ENCODE assay signal across 8 mouse cellular contexts in the genomic region with DNA sequence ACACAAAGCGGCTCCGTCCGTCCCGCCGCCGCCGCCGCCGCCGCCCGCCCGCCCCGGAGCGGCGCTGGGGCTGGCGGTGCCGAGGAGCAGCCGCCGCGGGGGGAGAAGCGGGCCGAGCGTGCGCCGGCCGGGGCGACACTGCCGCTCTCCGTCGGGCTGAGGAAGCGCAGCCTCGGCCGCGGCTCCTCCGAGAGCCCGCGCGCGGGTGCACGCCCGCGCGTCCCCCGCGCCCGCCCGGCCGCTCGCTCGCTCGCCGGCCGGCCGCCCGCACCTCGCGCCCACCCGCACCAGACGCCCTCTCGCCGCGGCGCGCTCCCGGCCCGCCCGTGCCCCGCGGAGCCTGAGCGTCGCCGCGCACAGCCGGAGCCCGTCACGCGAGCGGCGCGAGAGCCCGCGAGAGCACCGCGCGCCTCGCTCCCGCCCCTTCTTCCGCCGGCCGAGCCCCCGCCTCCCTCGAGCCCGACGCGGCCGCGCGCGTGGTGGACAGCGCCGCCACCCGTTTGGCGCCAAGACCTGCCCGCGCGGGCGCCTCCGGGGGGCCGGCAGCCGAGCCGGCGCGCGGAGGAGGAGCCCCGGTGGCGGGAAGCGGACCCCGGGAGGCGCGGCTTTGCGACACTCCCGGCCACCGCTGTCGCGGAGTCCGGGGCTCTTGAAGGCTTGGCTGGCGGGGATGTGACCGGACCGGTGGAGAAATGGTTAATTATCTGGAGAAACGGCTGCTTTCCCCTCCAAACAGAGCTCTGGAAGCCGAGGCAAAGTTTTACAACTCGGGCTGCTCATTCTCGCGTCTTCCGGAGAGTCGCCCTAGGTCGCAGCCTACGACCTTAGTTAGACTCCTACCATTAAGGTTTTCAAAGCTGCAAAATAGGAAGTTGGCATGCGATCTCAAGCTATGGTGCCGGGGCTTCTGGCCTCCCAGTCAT. TPM values are rescaled to one million over a fixed set of nuclear protein-coding genes. Genes with fewer than 3 reads are reported as not detected.
DNase-seq lines count a peak whose midpoint lies in the region; ATAC-seq and TF ChIP-seq lines count a peak whose summit lies in the region.

A gene (minus strand): TSS at position 438 of the 923 bp plus-strand sequence.

- TF ChIP-seq CTCF in gastrocnemius, adult 2 months (IDR thresholded peaks at IDR 0.05): peak; percentile 46
- TF ChIP-seq CTCF in hindbrain, postnatal 0 days (IDR thresholded peaks at IDR 0.05; ENCODE audit: low read depth): no peak
- TF ChIP-seq CTCF in left cerebral cortex, adult 2 months (IDR thresholded peaks at IDR 0.05): peak; percentile 8

- H3K36me3 ChIP-seq in hindbrain, postnatal 0 days (ENCODE audit: insufficient read depth, low read length): no peaks in the 10 kb centered on the region

- H3K9ac ChIP-seq in hindbrain, postnatal 0 days (replicated peaks; ENCODE audit: low read length): peak within 1 kb of the TSS; percentile 96

- peak; percentile 56 for DNase-seq in WW6 (ENCODE audit: low read depth, low spot score)
- DNase-seq in cerebellum, postnatal 4 days (ENCODE audit: low spot score in 2 of 2): peak; percentile 69 to 85
- DNase-seq in gastrocnemius, adult 2 months: peak; percentile 93
- peak; percentile 96 for DNase-seq in hindbrain, postnatal 0 days (ENCODE audit: low spot score)
- peak; percentile 84 to 86 for DNase-seq in left cerebral cortex, adult 2 months (ENCODE audit: extremely low spot score in 1 of 2, low spot score in 2 of 2)
- peak; percentile 70 to 78 for DNase-seq in right cerebral cortex, adult 2 months (ENCODE audit: low spot score in 2 of 2)
- peak; percentile 88 for DNase-seq in urinary bladder, postnatal 14 days (ENCODE audit: low spot score)

- peak within 1 kb of the TSS; percentile 90 for H3K27ac ChIP-seq in gastrocnemius, adult 2 months
- peak within 1 kb of the TSS; percentile 86 for H3K27ac ChIP-seq in hindbrain, postnatal 0 days
- H3K27ac ChIP-seq in left cerebral cortex, adult 2 months: peak within 1 kb of the TSS; percentile 75

- H3K4me2 ChIP-seq in hindbrain, postnatal 0 days (ENCODE audit: low read depth, low read length): peak within 1 kb of the TSS; percentile 66

- peak within 1 kb of the TSS; percentile 97 for H3K4me3 ChIP-seq in gastrocnemius, adult 2 months
- H3K4me3 ChIP-seq in hindbrain, postnatal 0 days (ENCODE audit: low read length): peak within 1 kb of the TSS; percentile 96
- peak within 1 kb of the TSS; percentile 84 for H3K4me3 ChIP-seq in left cerebral cortex, adult 2 months

- WGBS in hindbrain, postnatal 0 days: under 1% methylated on average over 44 of the region's 140 CpGs

- intact Hi-C loops in gastrocnemius, adult 2 months (cut with DNase I): loop anchor here (2.0 to 10.0 kb wide), 5 partner anchors 63 to 356 kb away; a partner anchor contains a TSS
- intact Hi-C loops in left cerebral cortex, adult 2 months (cut with DNase I): loop anchor here (1.0 to 10.0 kb wide), 7 partner anchors 27 to 361 kb away; a partner anchor contains a TSS

- H3K4me1 ChIP-seq in hindbrain, postnatal 0 days (ENCODE audit: insufficient read depth, low read length): no peaks in the 10 kb centered on the region

- H3K9me3 ChIP-seq in hindbrain, postnatal 0 days (ENCODE audit: low read length): no peaks in the 10 kb centered on the region

- no peaks in the 10 kb centered on the region for H3K27me3 ChIP-seq in hindbrain, postnatal 0 days (ENCODE audit: insufficient read depth, low read length)

- peak; percentile 95 for ATAC-seq in hindbrain, postnatal 0 days
- peak; percentile 83 for ATAC-seq in megakaryocyte, adult 5-6 weeks (ENCODE audit: poor library complexity, severe bottlenecking)

RNA-seq across cellular contexts. Expression of the gene that starts here (rescaled TPM):
- total RNA-seq in gastrocnemius, adult 2 months (2021): 10 to 100 TPM; 46.7 to 49.0 TPM
- total RNA-seq in hindbrain, postnatal 0 days (2014; rRNA removed): 67.2 and 75.5 TPM in 2 replicates
- 24.3 and 24.9 TPM in 2 replicates for polyA plus RNA-seq in hindbrain, postnatal 0 days (2015; fragmentation: Nextera tagmentation; extraction: Ambion mirVana)
- 10 to 100 TPM; 77.8 to 79.1 TPM for total RNA-seq in left cerebral cortex, adult 2 months (2021)
- total RNA-seq in megakaryocyte, adult 5-6 weeks (2015): 159 and 200 TPM in 2 replicates
- 162 and 176 TPM in 2 replicates for total RNA-seq in megakaryocyte, adult 5-6 weeks (2017)

Comparison
In these comparisons a context has a peak if more than half of its experiments do, and no peak if none do; other contexts are left out.
1. Peak in every context shown above with its lines: DNase-seq, ATAC-seq, H3K4me3 ChIP-seq and H3K27ac ChIP-seq.